Mouse (Mus musculus): Measurements from ENCODE around the gene Asb5.

DNA sequence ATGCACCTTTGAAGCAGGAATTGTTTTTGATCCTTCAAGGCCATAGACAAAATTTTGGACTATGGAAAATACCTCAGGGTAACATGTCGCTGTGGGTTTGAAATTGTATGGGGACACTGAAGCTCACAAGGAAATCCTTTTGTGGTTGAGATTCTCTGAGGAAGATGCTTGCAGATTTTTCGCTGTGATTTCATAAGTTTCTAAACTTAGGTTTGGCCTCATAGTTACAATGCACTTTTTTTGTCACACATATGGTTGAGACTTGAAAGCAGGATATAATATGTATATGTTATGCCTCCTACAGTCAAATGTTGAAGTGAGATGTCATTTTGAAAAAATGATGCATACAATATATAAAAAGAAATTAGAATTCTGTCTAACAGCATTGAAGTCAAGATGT, 25.5 kb downstream of the Asb5 start:
- TF ChIP-seq ZC3H11A (IDR thresholded peaks at IDR 0.05; ENCODE audit: low read depth, low read length): no peak
- TF ChIP-seq HCFC1 (IDR thresholded peaks at IDR 0.05; ENCODE audit: low read depth, low read length): no peak
- no peak for TF ChIP-seq POLR2A (IDR thresholded peaks at IDR 0.05; ENCODE audit: low read depth, low read length)
- TF ChIP-seq CTCF (conservative IDR thresholded peaks at IDR 0.05 in 1 of 2, IDR thresholded peaks at IDR 0.05 in 1 of 2; ENCODE audit: low read depth in 2 of 2, low read length in 2 of 2): no peak
- TF ChIP-seq SMC3 (IDR thresholded peaks at IDR 0.05; ENCODE audit: low read depth, low read length): no peak
- TF ChIP-seq CHD1 (IDR thresholded peaks at IDR 0.05; ENCODE audit: low read depth, low read length): no peak
- TF ChIP-seq MAFK (IDR thresholded peaks at IDR 0.05; ENCODE audit: insufficient replicate concordance, low read length): no peak

Data from CH12.LX (cell line).